Mouse (Mus musculus) frontal cortex, adult (tissue): Measurements from ENCODE around the gene Msx2.

Experiments used
- ATAC-seq: cut with Nextera tagmentation; 2 replicates; pipeline ENCODE4 v1.9.2; 2017; ENCODE audit warnings: mild to moderate bottlenecking, moderate library complexity, mixed read lengths; ENCODE audit not compliant: low TSS enrichment

Gene Msx2

GRCm38 (mm10) chr13:53465191-53465820 is 7.6 kb downstream of the Msx2 start:
- no peak for ATAC-seq

GRCm38 (mm10) chr13:53464441-53465001 is 8.4 kb downstream of the Msx2 start:
- no peak for ATAC-seq

- ATAC-seq, result no peak
These were observed 8.9 kb downstream of the Msx2 start for GRCm38 (mm10) chr13:53463946-53464345.

- no peak for ATAC-seq
These were observed 9.8 kb downstream of the Msx2 start for GRCm38 (mm10) chr13:53463037-53463436.

- ATAC-seq, result no peak
These were observed 10.3 kb downstream of the Msx2 start for GRCm38 (mm10) chr13:53462649-53462970.

- ATAC-seq, result no peak
These were observed 10.8 kb downstream of the Msx2 start for GRCm38 (mm10) chr13:53461855-53462648.

- ATAC-seq, result no peak
These were observed 11.5 kb downstream of the Msx2 start for GRCm38 (mm10) chr13:53461346-53461745.

- no peak for ATAC-seq
These were observed 14.1 kb downstream of the Msx2 start for GRCm38 (mm10) chr13:53458766-53459165.

- no peak for ATAC-seq
These were observed 17.8 kb downstream of the Msx2 start for GRCm38 (mm10) chr13:53454794-53455672.

GRCm38 (mm10) chr13:53453927-53454326 is 18.9 kb downstream of the Msx2 start:
- no peak for ATAC-seq

- ATAC-seq, result 0 out of 2 replicates have a peak, but pooled peaks have one; percentile 62
These were observed 25.3 kb downstream of the Msx2 start for GRCm38 (mm10) chr13:53447609-53448008.

- ATAC-seq, result peak; percentile 67
These were observed 29.3 kb downstream of the Msx2 start for GRCm38 (mm10) chr13:53443602-53444001.

GRCm38 (mm10) chr13:53442168-53442980 is 30.5 kb downstream of the Msx2 start:
- ATAC-seq, result peak; percentile 89

GRCm38 (mm10) chr13:53441307-53442028 is 31.4 kb downstream of the Msx2 start:
- ATAC-seq, result no peak

- ATAC-seq, result no peak
These were observed 32.9 kb downstream of the Msx2 start for GRCm38 (mm10) chr13:53439957-53440356.

GRCm38 (mm10) chr13:53426507-53426906 is 46.4 kb downstream of the Msx2 start:
- ATAC-seq, result peak; percentile 84

- no peak for ATAC-seq
These were observed 51.7 kb downstream of the Msx2 start for GRCm38 (mm10) chr13:53421189-53421588.

- ATAC-seq, result no peak
These were observed 52.1 kb downstream of the Msx2 start for GRCm38 (mm10) chr13:53420741-53421140.

- ATAC-seq, result no peak
These were observed 53.2 kb downstream of the Msx2 start for GRCm38 (mm10) chr13:53419681-53420080.

- ATAC-seq, result no peak
These were observed 55.2 kb downstream of the Msx2 start for GRCm38 (mm10) chr13:53417701-53418100.
